Mouse (Mus musculus) ovary, postnatal 14 days (tissue): Measurements from ENCODE around the gene Tssk3.
"Not testable (repeated sequence)": the region's sequence is repeated elsewhere in the genome, so short reads cannot be mapped to it uniquely, and the experiment has no call there.

Source experiments
- DNase-seq: peaks from one replicate; pipeline ENCODE4 v3.0.0; 2022; ENCODE audit warnings: low spot score

Tssk3 gene

GRCm38 (mm10) chr4:129490972-129491880, at the start of gene Tssk3, which contains the start of gene Fam229a:
TSS of gene Tssk3 (minus strand) at chr4:129491022.
TSS of gene Fam229a (plus strand) at chr4:129491190.
- DNase-seq = no peak

GRCm38 (mm10) chr4:129540012-129540411, 49.2 kb upstream of the Tssk3 start:
- DNase-seq = no peak

- not testable (repeated sequence) for DNase-seq
Observed at GRCm38 (mm10) chr4:129528901-129529300, 38.1 kb upstream of the Tssk3 start.

- DNase-seq = no peak
Observed at GRCm38 (mm10) chr4:129525889-129526288, 35.1 kb upstream of the Tssk3 start.

- DNase-seq = no peak
Observed at GRCm38 (mm10) chr4:129525338-129525737, 34.5 kb upstream of the Tssk3 start.

DNA sequence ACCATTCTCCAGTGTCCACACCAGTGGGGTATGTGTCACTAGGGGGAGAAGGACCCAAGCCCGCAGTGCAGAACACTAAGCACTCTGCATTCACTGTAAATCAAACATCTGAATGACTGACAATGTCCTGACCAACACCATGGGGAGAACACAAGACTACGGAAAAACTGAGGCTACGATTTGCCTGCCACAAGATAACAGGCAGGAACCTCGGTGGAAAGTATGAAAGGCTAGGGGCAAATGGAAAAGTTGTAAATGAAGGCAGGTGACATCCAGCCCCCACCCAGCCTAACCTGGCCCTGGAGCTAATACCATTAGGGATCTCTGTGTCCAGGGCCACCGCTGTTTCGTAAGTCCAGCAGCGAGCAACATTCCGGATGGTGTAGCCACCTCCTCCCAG, 27.7 kb upstream of the Tssk3 start:
- no peak for DNase-seq

DNA sequence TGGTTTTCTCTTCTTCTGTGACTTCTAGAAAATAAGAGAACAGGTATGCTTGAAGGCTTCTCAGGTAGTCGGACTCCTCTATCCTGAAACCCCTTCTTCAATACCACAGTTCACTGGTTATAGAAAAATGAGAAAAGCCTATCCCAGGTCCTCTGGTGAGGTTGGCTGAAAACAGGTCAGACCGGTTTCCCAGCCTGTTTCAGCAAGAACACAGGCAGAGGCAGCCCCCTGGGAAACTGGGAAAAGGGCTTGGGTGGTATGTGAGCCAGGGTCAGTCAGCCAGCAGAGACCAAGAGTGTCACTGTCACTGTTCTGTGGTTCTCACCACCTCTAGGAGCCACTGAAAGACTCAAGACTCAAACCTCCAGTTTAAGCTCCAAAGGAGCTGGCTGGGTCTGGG, 26.1 kb upstream of the Tssk3 start:
- DNase-seq = no peak

- peak; percentile 65 for DNase-seq
Observed at GRCm38 (mm10) chr4:129514300-129514898, 23.6 kb upstream of the Tssk3 start.

DNA sequence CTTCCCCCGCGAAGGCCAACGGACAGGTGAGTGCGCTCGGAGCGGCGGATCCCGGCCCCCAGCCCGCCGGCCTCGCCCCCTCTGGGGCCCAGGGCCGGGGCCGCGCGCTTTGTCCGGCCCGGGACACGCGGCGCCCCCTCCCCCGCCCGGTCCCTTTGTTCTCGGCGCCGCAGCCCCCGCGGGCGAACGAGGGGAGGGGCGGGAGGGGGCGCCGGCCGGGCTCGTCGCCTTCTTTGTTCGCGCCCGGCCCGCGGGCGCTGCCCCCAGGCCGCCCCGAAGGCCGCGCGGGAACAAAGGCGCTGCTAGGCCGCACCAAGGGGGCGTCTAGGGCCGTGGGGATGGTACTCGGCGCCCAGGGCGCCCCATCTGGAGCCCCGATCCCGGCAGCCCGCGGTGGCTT, 23.1 kb upstream of the Tssk3 start:
- no peak for DNase-seq

GRCm38 (mm10) chr4:129513086-129513767, 22.4 kb upstream of the Tssk3 start, which contains the start of gene Marcksl1:
TSS of gene Marcksl1 (plus strand) at chr4:129513581.
- DNase-seq = peak; percentile 90

DNA sequence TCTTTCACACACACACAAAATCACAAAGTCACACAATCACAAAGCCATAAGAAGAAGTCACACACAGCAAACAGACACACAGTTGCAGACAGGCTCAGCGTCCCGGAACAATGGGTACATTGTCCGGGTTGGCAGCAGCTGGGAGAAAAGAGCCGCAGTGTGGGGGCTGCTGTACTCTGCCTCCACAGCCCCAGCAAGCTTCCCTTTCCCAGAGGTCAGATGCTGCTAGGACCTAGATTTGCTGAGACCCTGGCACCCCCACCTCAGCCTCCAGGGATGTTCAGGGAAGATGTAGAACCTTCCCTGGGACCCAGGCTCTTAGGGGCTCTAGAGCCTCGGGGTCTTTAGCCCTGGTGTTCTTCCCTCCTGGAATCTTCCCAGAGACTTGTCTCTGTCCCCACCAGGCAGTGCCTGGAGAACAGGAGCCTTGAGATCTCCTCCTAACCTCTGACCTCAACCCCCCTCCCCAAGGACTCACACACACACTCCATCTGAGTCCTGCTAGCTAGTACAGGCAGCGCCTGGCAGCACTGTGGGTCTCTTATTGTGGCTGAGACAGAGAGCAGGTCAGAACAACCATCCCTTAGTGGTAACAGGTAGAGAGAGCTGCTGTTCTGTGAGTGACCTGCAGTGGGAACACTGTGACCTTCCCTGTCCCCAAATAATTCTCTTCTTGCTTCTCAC, 20.7 kb upstream of the Tssk3 start:
- DNase-seq = no peak

GRCm38 (mm10) chr4:129510723-129511412, 20.0 kb upstream of the Tssk3 start:
- no peak for DNase-seq

DNA sequence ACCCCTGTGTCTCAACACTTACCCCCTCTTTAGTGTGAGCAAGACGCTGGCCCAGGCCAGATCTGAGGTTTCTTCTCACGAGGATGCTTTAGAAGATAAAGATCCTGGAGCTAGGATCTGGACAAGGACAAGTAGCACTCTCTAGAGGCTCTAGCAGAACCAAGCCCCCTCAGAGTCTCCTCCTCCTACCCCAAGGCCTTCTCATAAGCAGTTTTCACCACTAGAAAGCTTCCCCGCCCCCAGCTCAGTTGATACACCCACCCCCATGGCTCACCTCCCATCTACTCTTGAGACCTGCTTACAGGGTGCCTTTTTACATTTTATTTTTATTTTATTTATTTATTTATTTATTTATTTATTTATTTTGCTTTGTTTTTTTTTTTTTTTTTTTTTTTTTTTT, 18.8 kb upstream of the Tssk3 start:
- no peak for DNase-seq

- DNase-seq = no peak
Observed at GRCm38 (mm10) chr4:129508834-129509600, 18.2 kb upstream of the Tssk3 start.

DNA sequence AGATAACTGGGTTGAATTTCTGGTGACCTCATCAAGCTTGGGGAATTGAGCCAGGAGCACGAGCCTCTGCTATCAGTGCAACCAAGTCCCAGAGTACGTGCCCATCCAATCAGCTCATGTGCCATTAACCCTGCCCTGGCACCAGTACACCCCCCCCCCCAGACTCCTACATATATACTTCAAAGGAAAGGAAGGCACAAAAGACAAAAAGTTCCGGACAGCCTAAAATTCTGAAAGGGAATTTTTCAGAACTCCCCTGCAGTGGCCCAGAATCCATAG, 17.4 kb upstream of the Tssk3 start:
- DNase-seq = no peak

- DNase-seq = no peak
Observed at GRCm38 (mm10) chr4:129507434-129508236, 16.8 kb upstream of the Tssk3 start.

- no peak for DNase-seq
Observed at GRCm38 (mm10) chr4:129505511-129505910, 14.7 kb upstream of the Tssk3 start.

DNA sequence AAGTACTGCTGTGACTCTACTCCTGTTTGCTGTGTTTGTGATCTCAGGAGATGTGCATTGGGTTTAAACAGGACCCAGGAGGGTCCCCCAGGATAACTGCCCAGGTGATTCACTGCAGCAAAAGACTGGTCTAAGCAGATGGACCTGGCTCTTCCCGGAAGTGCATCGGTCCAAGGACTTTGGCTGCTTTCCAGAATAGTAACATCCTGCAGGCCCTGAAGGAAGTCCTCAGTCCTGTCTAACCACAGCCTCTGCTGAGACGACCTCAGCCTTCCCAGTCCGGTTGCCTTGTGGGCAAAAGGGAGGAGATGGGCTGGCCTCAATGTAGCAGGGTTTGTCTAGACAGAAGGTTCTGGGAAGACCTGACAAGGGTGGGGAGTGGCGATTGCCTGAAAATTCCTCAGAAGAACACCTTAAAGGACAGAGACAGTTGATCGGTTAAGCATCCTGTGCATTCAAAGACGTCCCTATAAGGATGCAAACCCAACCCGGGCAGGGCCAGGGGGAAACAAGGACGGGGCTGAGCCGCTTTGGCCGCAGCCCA, 12.2 kb upstream of the Tssk3 start:
- DNase-seq = no peak

DNA sequence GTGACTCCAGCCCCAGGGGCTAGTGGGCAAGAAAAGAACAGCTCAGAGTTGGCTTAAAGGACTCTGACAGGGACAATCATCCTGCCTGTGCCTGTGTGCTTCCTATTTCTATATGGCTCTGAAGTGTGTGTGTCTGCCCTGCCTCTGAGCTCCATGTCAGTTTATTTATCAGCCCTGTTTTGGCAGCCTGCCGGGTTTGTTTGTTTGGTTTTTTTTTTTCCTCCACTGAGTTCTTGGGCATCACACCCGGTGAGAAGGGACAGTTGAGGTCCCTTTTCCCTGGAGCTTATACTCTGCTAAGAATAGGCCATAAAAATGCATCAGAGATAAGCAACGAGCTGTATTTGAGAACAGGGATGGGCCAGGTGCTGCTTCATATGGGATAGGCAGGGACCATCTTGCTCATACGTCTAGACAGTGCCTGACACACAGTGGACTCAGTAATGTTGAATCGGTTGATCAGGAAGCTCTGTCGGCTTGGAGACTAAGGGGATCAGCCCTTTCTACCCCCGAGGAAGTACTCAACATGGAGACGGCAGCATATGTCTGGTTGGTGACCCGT, 11.6 kb upstream of the Tssk3 start:
- no peak for DNase-seq
